Mouse (Mus musculus) lung, embryonic 16.5 days (tissue): ENCODE measurements at regions not wholly inside any gene's neighbourhood (a gene's known extent, or its start where the extent isn't known, plus 50 kb on each side); places are given as distances from the start of the nearest gene placed in this dataset.

Experiments used
- ATAC-seq: fragments of 200-750 bp; cut with Nextera tagmentation; 2 replicates; pipeline ENCODE4 v1.8.0; 2017; ENCODE audit warnings: low read depth, mild to moderate bottlenecking, moderate library complexity
- H3K27ac ChIP-seq: fragments of 300-500 bp; sonication (generic); 2 replicates; pipeline ENCODE4 v1.5.1; 2014; ENCODE audit warnings: mild to moderate bottlenecking, control low read depth, low read length
- H3K27me3 ChIP-seq: fragments of 300-500 bp; sonication (generic); 2 replicates; pipeline ENCODE4 v1.6.1; 2014; ENCODE audit warnings: low read depth, low read length, mixed read lengths; ENCODE audit not compliant: control insufficient read depth, insufficient read depth
- H3K36me3 ChIP-seq: fragments of 300-500 bp; sonication (generic); 2 replicates; pipeline ENCODE4 v1.6.1; 2014; ENCODE audit warnings: low read length; ENCODE audit not compliant: control insufficient read depth, insufficient read depth
- H3K4me1 ChIP-seq: fragments of 300-500 bp; sonication (generic); replicated peaks from 2 replicates; pipeline ENCODE4 v1.6.1; 2014; ENCODE audit warnings: low read length, mixed read lengths; ENCODE audit not compliant: control insufficient read depth, insufficient read depth
- H3K4me2 ChIP-seq: fragments of 300-500 bp; sonication (generic); 2 replicates; pipeline ENCODE4 v1.6.1; 2014; ENCODE audit warnings: low read depth, low read length, control low read depth
- H3K4me3 ChIP-seq: fragments of 300-500 bp; sonication (generic); 2 replicates; pipeline ENCODE4 v1.5.1; 2014; ENCODE audit warnings: mild to moderate bottlenecking, low read length, control low read depth
- H3K9ac ChIP-seq: fragments of 300-500 bp; sonication (generic); 2 replicates; pipeline ENCODE4 v1.6.1; 2014; ENCODE audit warnings: low read length, control low read depth
- H3K9me3 ChIP-seq: fragments of 300-500 bp; sonication (generic); 2 replicates; pipeline ENCODE4 v1.6.1; 2016; ENCODE audit warnings: low read length; ENCODE audit not compliant: control insufficient read depth
- WGBS: fragments of 180-500 bp; shearing (Covaris S2); extraction: QIAGEN DNeasy Blood & Tissue Kit; methylation state at CpG from one replicate; pipeline ENCODE4 v1.1.7; 2014; 5-methylcytosine and 5-hydroxymethylcytosine counted together

DNA sequence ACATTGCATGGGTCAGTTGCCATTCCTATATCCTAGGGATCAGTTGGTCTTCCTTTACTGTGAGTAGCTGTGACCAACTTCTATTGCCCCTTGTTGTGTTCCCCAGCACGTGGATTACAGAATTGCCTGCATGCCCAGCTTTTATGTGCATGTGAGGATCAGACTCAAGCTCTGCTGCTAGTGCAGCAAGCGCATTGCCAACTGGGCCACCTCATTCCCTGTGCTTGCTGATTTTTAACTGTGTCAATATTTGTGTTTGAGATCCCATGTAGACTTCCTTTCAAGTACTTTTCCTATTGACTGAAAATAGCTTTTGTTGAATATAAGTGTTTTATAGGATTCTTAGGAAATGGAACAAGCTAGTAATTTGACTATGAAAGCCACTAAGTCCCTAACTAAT, 1526.5 kb upstream of the Tenm2 start:
- Histone ChIP-seq H3K9me3 (no peaks in the 10 kb centered on the region), H3K4me2 (no peak overlapping the region), H3K27ac (no peak overlapping the region), H3K36me3 (no peaks in the 10 kb centered on the region), H3K4me1 (no peaks in the 10 kb centered on the region), H3K27me3 (no peaks in the 10 kb centered on the region), H3K9ac (no peak overlapping the region), H3K4me3 (no peak overlapping the region)
- 51% methylated on average over 2 of the region's 2 CpGs for WGBS
- no peak for ATAC-seq

DNA sequence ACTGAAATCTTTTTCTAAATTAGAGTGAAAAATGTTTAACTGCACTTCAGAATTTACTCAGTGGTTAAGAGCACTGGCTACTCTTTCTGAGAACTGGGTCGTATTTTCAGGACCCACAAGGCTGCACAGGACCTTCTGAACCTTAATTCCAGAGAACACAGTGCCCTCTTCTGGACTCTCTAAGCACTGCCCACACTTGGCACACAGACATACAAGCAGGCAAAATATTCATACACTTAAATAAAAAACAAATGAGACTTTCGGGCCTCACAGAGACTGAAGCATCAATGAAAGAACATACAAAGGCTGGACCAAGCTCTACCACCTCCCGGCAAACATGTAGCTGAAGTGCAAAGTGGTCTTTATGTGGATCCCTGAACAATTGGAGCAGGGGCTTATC, 1511.8 kb upstream of the Tenm2 start:
- Histone ChIP-seq H3K27me3 (no peaks in the 10 kb centered on the region), H3K4me2 (no peak overlapping the region), H3K27ac (no peak overlapping the region), H3K9me3 (no peaks in the 10 kb centered on the region), H3K4me3 (no peak overlapping the region), H3K36me3 (no peaks in the 10 kb centered on the region), H3K4me1 (no peaks in the 10 kb centered on the region), H3K9ac (no peak overlapping the region)
- WGBS = 29% methylated on average over 3 of the region's 3 CpGs
- ATAC-seq = no peak

DNA sequence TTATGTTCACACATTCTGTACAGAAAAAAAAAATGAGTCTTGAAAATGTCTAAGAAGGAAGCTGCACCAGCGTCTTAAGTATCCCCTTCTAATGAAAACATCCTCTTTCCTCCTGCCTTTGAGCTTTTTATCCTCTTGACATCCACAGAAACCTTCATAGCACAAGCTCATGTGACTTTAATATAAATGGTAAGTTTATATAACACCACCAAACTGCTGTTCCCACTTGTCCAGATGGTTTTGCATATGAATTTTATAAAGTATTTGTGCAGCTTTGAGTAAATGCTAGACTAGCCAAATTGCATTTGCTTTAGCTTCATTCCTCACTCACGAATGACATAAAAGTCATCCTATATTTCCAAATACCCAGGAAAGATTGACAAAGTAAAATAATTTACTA, 1493.3 kb upstream of the Tenm2 start:
- no peaks in the 10 kb centered on the region for H3K9me3 ChIP-seq
- H3K36me3 ChIP-seq = no peaks in the 10 kb centered on the region
- no peak overlapping the region for H3K4me2 ChIP-seq
- no peak overlapping the region for H3K4me3 ChIP-seq
- H3K27ac ChIP-seq = no peak overlapping the region
- H3K4me1 ChIP-seq = no peaks in the 10 kb centered on the region
- 32% methylated on average over 2 of the region's 2 CpGs for WGBS
- H3K27me3 ChIP-seq = no peaks in the 10 kb centered on the region
- no peak overlapping the region for H3K9ac ChIP-seq
- no peak for ATAC-seq

DNA sequence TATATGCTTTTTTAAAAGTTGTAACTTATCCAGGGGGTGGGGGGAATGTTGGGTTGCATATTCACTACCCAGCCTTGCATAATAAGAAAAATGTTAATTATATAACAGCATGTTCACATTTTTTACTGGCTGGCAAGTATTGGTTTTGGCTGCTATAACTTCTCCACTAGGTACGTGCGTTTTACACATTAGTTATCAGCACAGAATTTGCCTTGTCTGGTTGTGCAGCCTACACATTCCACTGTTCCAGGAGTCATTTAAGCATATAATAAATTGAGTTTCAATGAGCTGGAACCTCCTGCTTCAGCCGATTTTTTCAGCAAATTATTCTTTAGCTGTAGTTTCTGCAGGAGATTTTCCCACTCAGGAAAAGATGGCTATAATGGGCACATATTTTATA, 1479.9 kb upstream of the Tenm2 start:
- WGBS = 53% methylated on average over 3 of the region's 3 CpGs
- no peak overlapping the region for H3K4me3 ChIP-seq
- no peak overlapping the region for H3K4me2 ChIP-seq

DNA sequence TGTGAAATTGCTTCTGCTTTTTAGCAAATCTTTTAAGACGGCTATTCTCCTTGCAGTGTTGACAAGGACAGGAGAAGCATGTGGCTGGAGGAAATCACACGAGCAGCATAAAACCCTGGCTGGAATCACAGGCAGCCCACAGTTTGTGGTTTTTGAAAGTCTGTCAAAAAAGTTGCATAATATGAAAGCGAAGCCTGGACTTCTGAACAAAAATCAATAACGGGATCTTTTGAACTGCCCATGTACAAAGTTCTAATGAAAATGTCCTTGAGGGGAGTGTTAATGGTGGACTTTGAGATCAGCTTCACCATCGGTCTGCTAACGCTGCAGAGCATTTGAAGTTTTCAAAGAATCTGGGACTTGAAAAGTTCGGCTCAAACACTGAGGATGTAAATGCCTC, 1445.5 kb upstream of the Tenm2 start:
- ATAC-seq = no peak
- H3K36me3 ChIP-seq = no peaks in the 10 kb centered on the region
- H3K4me3 ChIP-seq = no peak overlapping the region
- no peak overlapping the region for H3K9ac ChIP-seq
- H3K4me2 ChIP-seq = no peak overlapping the region
- no peak overlapping the region for H3K27ac ChIP-seq
- no peaks in the 10 kb centered on the region for H3K4me1 ChIP-seq
- no peaks in the 10 kb centered on the region for H3K9me3 ChIP-seq
- 54% methylated on average over 7 of the region's 7 CpGs for whole genome bisulfite sequencing
- no peaks in the 10 kb centered on the region for H3K27me3 ChIP-seq

More for the DNA sequence above, 1479.9 kb upstream of the Tenm2 start:
- ATAC-seq = no peak
- Histone ChIP-seq H3K9me3 (no peaks in the 10 kb centered on the region), H3K9ac (no peak overlapping the region), H3K27ac (no peak overlapping the region), H3K27me3 (no peaks in the 10 kb centered on the region), H3K36me3 (no peaks in the 10 kb centered on the region), H3K4me1 (no peaks in the 10 kb centered on the region)

DNA sequence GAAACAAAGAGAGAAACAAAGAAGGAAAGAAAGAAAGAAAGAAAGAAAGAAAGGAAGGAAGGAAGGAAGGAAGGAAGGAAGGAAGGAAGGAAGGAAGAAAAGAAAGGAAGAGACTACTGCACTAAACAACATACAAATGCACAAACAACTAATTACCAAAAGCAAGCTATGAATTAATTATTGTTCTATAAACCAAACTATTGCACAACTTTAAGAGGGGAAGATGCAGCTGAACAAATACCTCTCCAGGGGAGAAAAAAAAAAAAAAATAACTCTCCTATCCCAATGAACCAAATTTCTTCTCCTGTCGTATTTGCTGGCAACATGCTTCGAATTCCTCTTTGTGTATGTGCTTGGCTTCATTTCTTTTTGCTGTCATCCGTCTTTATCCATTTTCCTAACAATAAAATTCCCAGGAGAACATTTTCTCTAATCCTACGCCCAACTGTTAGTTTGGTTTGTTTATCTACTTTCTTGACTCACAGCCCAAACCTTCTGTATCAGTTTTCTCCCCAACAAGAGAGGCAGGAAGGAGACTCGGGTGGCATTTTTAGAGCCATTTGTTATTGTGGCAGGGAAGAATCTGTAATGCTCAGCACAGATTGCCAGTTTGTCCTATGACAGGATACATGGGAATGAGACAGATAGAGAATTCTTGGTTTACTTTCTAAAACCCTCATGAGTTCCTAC, 1437.7 kb upstream of the Tenm2 start:
- Histone ChIP-seq H3K9me3 (no peaks in the 10 kb centered on the region), H3K27ac (no peak overlapping the region), H3K9ac (no peak overlapping the region), H3K4me3 (no peak overlapping the region), H3K36me3 (no peaks in the 10 kb centered on the region), H3K27me3 (no peaks in the 10 kb centered on the region), H3K4me2 (peak overlapping the region; percentile 7; the same call in 1 of the 2 replicates), H3K4me1 (peaks cover 3% of the 10 kb centered on the region; the same call in 1 of the 2 replicates)
- no peak for ATAC-seq
- 22% methylated on average over 5 of the region's 5 CpGs for WGBS
